Comparison of ENCODE assay signal across 9 mouse cellular contexts in genomic region chr5:111675673-111676261, GRCm38 (mm10). TPM values are rescaled to one million over a fixed set of nuclear protein-coding genes. Genes with fewer than 3 reads are reported as not detected.
DNase-seq lines count a peak whose midpoint lies in the region; ATAC-seq and TF ChIP-seq lines count a peak whose summit lies in the region.
"Had no signal": no experiment of that assay in that cellular context is flagged by ENCODE, and none has a peak within 500 bp of the region (broad histone marks: within the 10 kb centered on the region; RNA-seq: fewer than 3 reads in every experiment).

No protein-coding gene starts in this region.

- intact Hi-C loops in left cerebral cortex, adult 2 months (cut with DNase I), result no loop called here

- no peaks in the 10 kb centered on the region for H3K9me3 ChIP-seq in embryonic facial prominence, embryonic 11.5 days (replicated peaks; ENCODE audit: control insufficient read depth, low read length)
- H3K9me3 ChIP-seq in lung, embryonic 15.5 days, result no peaks in the 10 kb centered on the region
- H3K9me3 ChIP-seq in stomach, embryonic 14.5 days (ENCODE audit: control insufficient read depth, low read depth, low read length), result no peaks in the 10 kb centered on the region

- no peaks in the 10 kb centered on the region for H3K27me3 ChIP-seq in embryonic facial prominence, embryonic 11.5 days (ENCODE audit: control insufficient read depth, insufficient read depth, low read length)
- H3K27me3 ChIP-seq in lung, embryonic 15.5 days, result no peaks in the 10 kb centered on the region
- no peaks in the 10 kb centered on the region for H3K27me3 ChIP-seq in stomach, embryonic 14.5 days (ENCODE audit: control insufficient read depth, insufficient read depth, low read length)

- peak overlapping the region; percentile 32 for H3K9ac ChIP-seq in embryonic facial prominence, embryonic 11.5 days (replicated peaks; ENCODE audit: low read length)
- H3K9ac ChIP-seq in lung, embryonic 15.5 days, result no peak overlapping the region
- no peak overlapping the region for H3K9ac ChIP-seq in stomach, embryonic 14.5 days (replicated peaks; ENCODE audit: low read depth, low read length)

- H3K4me1 ChIP-seq in embryonic facial prominence, embryonic 11.5 days (ENCODE audit: control insufficient read depth, insufficient read depth, low read length), result peaks cover 6% of the 10 kb centered on the region
- peaks cover 47% of the 10 kb centered on the region for H3K4me1 ChIP-seq in lung, embryonic 15.5 days
- peaks cover 28% of the 10 kb centered on the region for H3K4me1 ChIP-seq in stomach, embryonic 14.5 days (ENCODE audit: control insufficient read depth, insufficient read depth, low read length)

- peak in 1 of 2 experiments; percentile 34 for DNase-seq in left cerebral cortex, adult 2 months (ENCODE audit: extremely low spot score in 1 of 2, low spot score in 2 of 2)
- DNase-seq in left cerebral cortex, adult 11 months (ENCODE audit: low spot score), result no peak
- peak; percentile 77 for DNase-seq in embryonic facial prominence, embryonic 11.5 days (ENCODE audit: low spot score)
- peak; percentile 90 for DNase-seq in heart, adult 8-10 months (ENCODE audit: low spot score)
- peak; percentile 77 for DNase-seq in kidney, adult 18-20 months

- TF ChIP-seq CTCF in left cerebral cortex, adult 2 months (IDR thresholded peaks at IDR 0.05), result peak; percentile 33

- H3K4me2 ChIP-seq in embryonic facial prominence, embryonic 11.5 days (ENCODE audit: low read depth, low read length), result no peak overlapping the region
- no peak overlapping the region for H3K4me2 ChIP-seq in lung, embryonic 15.5 days
- H3K4me2 ChIP-seq in stomach, embryonic 14.5 days (replicated peaks; ENCODE audit: low read depth, low read length), result no peak overlapping the region

- no peak overlapping the region for H3K4me3 ChIP-seq in left cerebral cortex, adult 2 months
- H3K4me3 ChIP-seq in embryonic facial prominence, embryonic 11.5 days (ENCODE audit: low read depth, low read length), result no peak overlapping the region
- no peak overlapping the region for H3K4me3 ChIP-seq in lung, embryonic 15.5 days
- H3K4me3 ChIP-seq in stomach, embryonic 14.5 days (ENCODE audit: low read depth, low read length), result no peak overlapping the region

- H3K27ac ChIP-seq in left cerebral cortex, adult 2 months, result no peak overlapping the region
- H3K27ac ChIP-seq in embryonic facial prominence, embryonic 11.5 days (replicated peaks; ENCODE audit: low read depth, low read length), result peak overlapping the region; percentile 67
- H3K27ac ChIP-seq in lung, embryonic 15.5 days, result peak overlapping the region; percentile 94
- H3K27ac ChIP-seq in stomach, embryonic 14.5 days (ENCODE audit: low read length), result peak overlapping the region; percentile 90

- peak; percentile 25 for ATAC-seq in embryonic facial prominence, embryonic 11.5 days (replicated peaks; ENCODE audit: insufficient number of reproducible peaks, low FRiP score, low TSS enrichment, low read depth)
- ATAC-seq in lung, embryonic 15.5 days (ENCODE audit: borderline replicate concordance, extremely low read depth, low FRiP score, low TSS enrichment), result peak; percentile 90
- ATAC-seq in stomach, embryonic 14.5 days (ENCODE audit: insufficient number of reproducible peaks, insufficient read depth, low FRiP score, low read depth), result peak; percentile 75
- ATAC-seq in erythroid progenitor cell, adult 5-6 weeks (replicated peaks; ENCODE audit: low FRiP score, poor library complexity, severe bottlenecking), result no peak

- no peaks in the 10 kb centered on the region for H3K36me3 ChIP-seq in embryonic facial prominence, embryonic 11.5 days (replicated peaks; ENCODE audit: control insufficient read depth, insufficient read depth, low read depth, low read length)
- no peaks in the 10 kb centered on the region for H3K36me3 ChIP-seq in lung, embryonic 15.5 days
- no peaks in the 10 kb centered on the region for H3K36me3 ChIP-seq in stomach, embryonic 14.5 days (ENCODE audit: control insufficient read depth, insufficient read depth, low read length)

- 10% methylated on average over 8 of the region's 8 CpGs for WGBS in embryonic facial prominence, embryonic 11.5 days
- 5% methylated on average over 8 of the region's 8 CpGs for WGBS in lung, embryonic 15.5 days
- WGBS in stomach, embryonic 14.5 days, result 4% methylated on average over 8 of the region's 8 CpGs

RNA-seq across cellular contexts. Expression of gene Gm26897, which starts 58.0 kb away (rescaled TPM):
- not detected for total RNA-seq in left cerebral cortex, adult 2 months (2021)
- polyA plus RNA-seq in embryonic facial prominence, embryonic 11.5 days (2014; fragmentation: Nextera tagmentation; extraction: Ambion mirVana), result not detected in 2 replicates
- not detected for total RNA-seq in heart, adult 8-10 months (2022)
- not detected in 2 replicates for polyA plus RNA-seq in lung, embryonic 15.5 days (2015; fragmentation: Nextera tagmentation; extraction: Ambion mirVana)
- polyA plus RNA-seq in stomach, embryonic 14.5 days (2014; fragmentation: Nextera tagmentation; extraction: Ambion mirVana), result not detected in 2 replicates
- total RNA-seq in erythroid progenitor cell, adult 5-6 weeks (2015; ENCODE audit: low replicate concordance), result not detected in 2 replicates
- not detected in 2 replicates for total RNA-seq in erythroid progenitor cell, adult 5-6 weeks (2017; ENCODE audit: low replicate concordance)
- total RNA-seq: ES-E14 had no signal
